Mouse (Mus musculus) C2C12 (cell line): ENCODE measurements around the gene Cd2ap. TPM values are rescaled to one million over a fixed set of nuclear protein-coding genes. Genes with fewer than 3 reads are reported as not detected.

Experiments used
- H3K27me3 ChIP-seq: one replicate; pipeline ENCODE4 v1.6.1; 2011; ENCODE audit not compliant: control insufficient read depth, insufficient read depth, insufficient read length
- H3K36me3 ChIP-seq: one replicate; pipeline ENCODE4 v1.6.1; 2011; ENCODE audit not compliant: control insufficient read depth, insufficient read depth
- H3K4me3 ChIP-seq: one replicate; pipeline ENCODE4 v1.5.1; 2011; ENCODE audit warnings: mild to moderate bottlenecking, control low read depth; ENCODE audit not compliant: poor library complexity, insufficient read depth, severe bottlenecking
- H3K79me2 ChIP-seq: one replicate; pipeline ENCODE4 v1.6.1; 2011; ENCODE audit not compliant: control insufficient read depth, insufficient read depth
- H3K79me3 ChIP-seq: one replicate; pipeline ENCODE4 v1.6.1; 2011; ENCODE audit warnings: low read depth, control low read depth
- H3ac ChIP-seq: one replicate; pipeline ENCODE3; 2011; ENCODE audit warnings: low read depth; ENCODE audit not compliant: control insufficient read depth, insufficient read length
- CEBPB ChIP-seq: IDR thresholded peaks from one replicate; pipeline ENCODE4 v1.6.1; 2011; ENCODE audit warnings: low read depth, mild to moderate bottlenecking, control low read depth, moderate library complexity
- CTCF ChIP-seq: IDR thresholded peaks from one replicate; pipeline ENCODE4 v1.5.1; 2011; ENCODE audit not compliant: control insufficient read depth, insufficient read depth, insufficient read length
- FOSL1 ChIP-seq: IDR thresholded peaks from one replicate; pipeline ENCODE4 v1.8.0; 2011; ENCODE audit warnings: mild to moderate bottlenecking, low read length; ENCODE audit not compliant: poor library complexity, insufficient read depth, severe bottlenecking
- MAX ChIP-seq: IDR thresholded peaks from one replicate; pipeline ENCODE4 v1.6.1; 2011; ENCODE audit warnings: mild to moderate bottlenecking, control low read depth
- MYOD1 ChIP-seq: IDR thresholded peaks from one replicate; pipeline ENCODE4 v1.6.1; 2011; ENCODE audit warnings: low read depth; ENCODE audit not compliant: control insufficient read depth, insufficient read length
- MYOG ChIP-seq: IDR thresholded peaks from one replicate; pipeline ENCODE4 v1.6.1; 2011; ENCODE audit not compliant: control insufficient read depth, insufficient read length; ENCODE audit errors: extremely low read depth
- USF1 ChIP-seq: IDR thresholded peaks from one replicate; pipeline ENCODE4 v1.6.1; 2011; ENCODE audit warnings: low read depth, mild to moderate bottlenecking, control low read depth, moderate library complexity
- long read RNA-seq, 2 experiments: library from polyadenylated mRNA; unstranded; transcript quantifications; one replicate each; pipeline ENCODE4 v2.0.0; 2019 to 2020
- polyA plus RNA-seq: library from polyadenylated mRNA; unstranded; fragments of >200 nt; fragmentation: generic; extraction: Trizol; gene quantifications from one replicate; pipeline ENCODE4 v1.2.1, GENCODE M21; 2012; ENCODE audit warnings: missing spikeins

The Cd2ap gene
- 3.6 TPM for polyA plus RNA-seq
- long read RNA-seq, experiment 1, full-length matches to known transcripts = 2 of 12 reads
- long read RNA-seq, experiment 1, partial matches to known transcripts = 1 of 12 reads
- long read RNA-seq, experiment 1, other reads (novel, unspliced or antisense) = 9 of 12 reads
- long read RNA-seq, experiment 2, full-length matches to known transcripts = 141 of 221 reads
- long read RNA-seq, experiment 2, partial matches to known transcripts = 61 of 221 reads
- long read RNA-seq, experiment 2, other reads (novel, unspliced or antisense) = 19 of 221 reads

- H3ac ChIP-seq = peak within 1 kb of the TSS; percentile 93
- H3K36me3 ChIP-seq = no peaks in the 10 kb centered on the region
- H3K27me3 ChIP-seq = no peaks in the 10 kb centered on the region
- H3K79me3 ChIP-seq = peaks cover 34% of the 10 kb centered on the region
- TF ChIP-seq CEBPB = no peak
- H3K79me2 ChIP-seq = peaks cover 38% of the 10 kb centered on the region
- peak within 1 kb of the TSS; percentile 75 for H3K4me3 ChIP-seq
Measured at GRCm38 (mm10) chr17:42876001-42876903, at the start of gene Cd2ap. Gene Cd2ap, minus strand, starts transcription at chr17:42876665.

GRCm38 (mm10) chr17:42924731-42925130 lies 48.3 kb upstream of the Cd2ap start:
- Histone ChIP-seq H3K27me3 (no peaks in the 10 kb centered on the region), H3ac (no peak overlapping the region), H3K4me3 (no peak overlapping the region), H3K79me3 (no peaks in the 10 kb centered on the region), H3K36me3 (no peaks in the 10 kb centered on the region), H3K79me2 (no peaks in the 10 kb centered on the region)
- TF ChIP-seq CEBPB (no peak), MYOG (no peak), MAX (no peak), MYOD1 (no peak), CTCF (no peak), FOSL1 (no peak), USF1 (no peak)

DNA sequence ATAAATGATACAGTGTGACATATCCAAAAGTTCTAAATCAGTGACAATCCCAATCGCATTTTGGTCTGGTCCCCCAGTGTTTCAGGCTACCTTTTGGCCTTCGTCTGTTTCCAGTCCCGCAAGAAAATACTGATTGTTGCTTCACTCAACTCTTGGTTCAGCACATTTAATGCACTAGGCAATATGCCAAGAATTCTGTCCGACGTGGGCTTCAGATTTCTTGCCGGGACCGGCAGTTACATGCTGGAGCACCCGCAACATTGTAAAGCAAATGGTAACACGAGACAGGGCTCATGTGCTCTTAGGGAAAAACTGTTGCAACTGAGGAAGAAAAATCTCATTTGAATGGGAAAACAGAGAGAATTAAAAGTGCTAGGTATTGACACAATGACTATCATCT lies 42.3 kb upstream of the Cd2ap start:
- Histone ChIP-seq H3K79me2 (no peaks in the 10 kb centered on the region), H3K4me3 (no peak overlapping the region), H3ac (no peak overlapping the region), H3K79me3 (no peaks in the 10 kb centered on the region), H3K27me3 (no peaks in the 10 kb centered on the region), H3K36me3 (no peaks in the 10 kb centered on the region)
- TF ChIP-seq CEBPB = no peak
- no peak for TF ChIP-seq USF1
- TF ChIP-seq MYOD1 = no peak
- no peak for TF ChIP-seq MYOG

- Histone ChIP-seq H3ac (no peak overlapping the region), H3K36me3 (no peaks in the 10 kb centered on the region), H3K79me3 (no peaks in the 10 kb centered on the region), H3K4me3 (no peak overlapping the region), H3K79me2 (no peaks in the 10 kb centered on the region), H3K27me3 (no peaks in the 10 kb centered on the region)
- no peak for TF ChIP-seq CEBPB
- no peak for TF ChIP-seq FOSL1
- TF ChIP-seq MYOD1 = no peak
- no peak for TF ChIP-seq MAX
- TF ChIP-seq CTCF = no peak
- no peak for TF ChIP-seq MYOG
- no peak for TF ChIP-seq USF1
Measured at GRCm38 (mm10) chr17:42914726-42915125, 38.3 kb upstream of the Cd2ap start.

DNA sequence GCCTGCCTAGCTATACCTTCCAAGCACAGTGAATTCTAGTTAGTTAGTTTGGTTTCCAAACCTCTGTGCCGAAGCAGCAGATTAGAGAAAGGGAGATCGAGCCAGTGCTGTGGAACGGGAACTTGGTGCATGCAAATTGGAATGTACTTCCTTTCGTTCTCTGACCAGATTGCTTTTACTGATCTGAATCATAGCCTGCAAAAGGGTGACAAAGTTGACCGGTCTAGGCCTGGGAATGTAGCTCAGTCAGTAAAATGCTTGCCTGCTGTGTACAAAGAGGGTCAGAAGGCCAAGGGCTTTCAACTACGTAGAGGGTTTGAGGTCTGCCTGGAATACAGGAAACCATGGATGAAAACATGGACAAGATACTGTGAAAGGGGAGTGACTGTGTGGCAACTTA lies 35.7 kb upstream of the Cd2ap start:
- Histone ChIP-seq H3K27me3 (no peaks in the 10 kb centered on the region), H3K36me3 (no peaks in the 10 kb centered on the region), H3ac (no peak overlapping the region), H3K4me3 (no peak overlapping the region), H3K79me2 (no peaks in the 10 kb centered on the region), H3K79me3 (no peaks in the 10 kb centered on the region)
- TF ChIP-seq USF1 (no peak), MAX (no peak), MYOD1 (no peak), FOSL1 (no peak), CTCF (no peak), CEBPB (no peak), MYOG (no peak)

- no peaks in the 10 kb centered on the region for H3K27me3 ChIP-seq
- no peak overlapping the region for H3K4me3 ChIP-seq
- H3K36me3 ChIP-seq = no peaks in the 10 kb centered on the region
- no peaks in the 10 kb centered on the region for H3K79me2 ChIP-seq
- no peaks in the 10 kb centered on the region for H3K79me3 ChIP-seq
- TF ChIP-seq USF1 = no peak
- no peak for TF ChIP-seq FOSL1
- no peak for TF ChIP-seq CEBPB
- no peak for TF ChIP-seq MYOG
- no peak overlapping the region for H3ac ChIP-seq
Measured at GRCm38 (mm10) chr17:42910476-42910875, 34.0 kb upstream of the Cd2ap start.
